Mouse (Mus musculus) midbrain, embryonic 14.5 days (tissue): ENCODE measurements around the gene Ets2. TPM values are rescaled to one million over a fixed set of nuclear protein-coding genes. Genes with fewer than 3 reads are reported as not detected.

ENCODE experiments used
- polyA plus RNA-seq: library from polyadenylated mRNA; unstranded; fragments of >200 nt; fragmentation: Nextera tagmentation; extraction: Ambion mirVana; gene quantifications from 2 replicates; pipeline ENCODE4 v1.2.1, GENCODE M21; 2014

Gene Ets2
- polyA plus RNA-seq, 1 experiment from 2014 or later = 12.4 TPM

Other genes starting within 250 kb of the Ets2 start
- 0.40 and 1.3 TPM in 2 replicates for gene Erg, start 115.5 kb upstream of the Ets2 start, polyA plus RNA-seq